Mouse (Mus musculus): ENCODE data around the gene Tmod3.

- TF ChIP-seq MAX (IDR thresholded peaks at IDR 0.05) = no peak
- no peak for TF ChIP-seq MYOD1 (IDR thresholded peaks at IDR 0.05; ENCODE audit: control insufficient read depth, insufficient read length, low read depth)
- TF ChIP-seq CTCF (IDR thresholded peaks at IDR 0.05; ENCODE audit: control insufficient read depth, insufficient read depth, insufficient read length) = no peak
- no peak for TF ChIP-seq CEBPB (IDR thresholded peaks at IDR 0.05; ENCODE audit: low read depth)
- TF ChIP-seq MYOG (IDR thresholded peaks at IDR 0.05; ENCODE audit: control insufficient read depth, extremely low read depth, insufficient read length) = no peak
- no peak for TF ChIP-seq USF1 (IDR thresholded peaks at IDR 0.05; ENCODE audit: low read depth)
- TF ChIP-seq FOSL1 (IDR thresholded peaks at IDR 0.05; ENCODE audit: insufficient read depth, low read length, poor library complexity, severe bottlenecking) = no peak
Measured at GRCm38 (mm10) chr9:75495945-75496344, 63.5 kb downstream of the Tmod3 start.

Data from C2C12 (cell line).